Mouse (Mus musculus) G1E-ER4 (cell line): ENCODE measurements around the gene Gpt2. TPM values are rescaled to one million over a fixed set of nuclear protein-coding genes. Genes with fewer than 3 reads are reported as not detected.

Source experiments
- GATA1 ChIP-seq: IDR thresholded peaks from one replicate; pipeline ENCODE4 v1.8.0; 2012; ENCODE audit warnings: low read length, inconsistent platforms
- polyA plus RNA-seq: library from polyadenylated mRNA; stranded (reverse); fragments of >175 nt; gene quantifications from 2 replicates; pipeline ENCODE4 v1.2.3, GENCODE M21; 2012

Gpt2 gene
- not detected in 2 replicates for polyA plus RNA-seq

DNA sequence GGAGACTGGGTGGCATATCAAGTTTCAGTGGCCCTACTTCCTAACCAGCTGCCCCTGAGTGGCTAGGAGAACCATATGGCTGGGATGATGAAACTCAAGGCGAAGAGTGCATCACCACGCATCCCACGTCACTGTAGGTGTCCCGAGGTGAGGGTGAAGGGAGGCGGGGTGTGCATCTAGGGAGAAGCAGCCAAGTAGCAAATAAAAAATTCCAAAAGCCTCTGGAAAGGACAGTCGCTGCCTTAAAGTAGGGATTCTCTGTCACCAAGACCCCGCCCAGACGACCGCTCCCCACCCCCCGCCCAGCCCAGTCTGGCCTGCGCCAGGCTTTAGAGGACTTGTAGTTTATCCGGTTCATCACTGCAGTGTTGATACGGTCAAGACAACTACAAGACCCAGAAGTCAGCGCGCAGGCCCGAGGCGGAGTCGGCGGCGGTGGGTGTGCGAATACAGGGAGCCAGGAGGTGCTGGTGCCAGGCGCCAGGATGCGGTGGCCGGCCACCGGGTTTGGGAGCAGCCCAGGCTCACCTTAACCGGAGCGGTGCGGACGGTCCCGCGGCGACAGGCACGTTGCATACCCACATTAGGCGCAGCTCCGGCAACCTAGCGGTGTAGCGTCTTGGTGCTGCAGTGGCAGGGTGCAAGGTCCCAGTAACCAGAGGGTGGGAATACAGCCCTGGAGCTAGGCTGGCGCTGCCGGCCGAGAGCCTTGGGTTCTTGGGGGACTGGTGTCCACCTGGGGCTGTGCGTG is at the start of gene Gpt2:
Gene Gpt2, plus strand, starts transcription at position 452 of the 751 bp plus-strand sequence.
- TF ChIP-seq GATA1, result no peak

DNA sequence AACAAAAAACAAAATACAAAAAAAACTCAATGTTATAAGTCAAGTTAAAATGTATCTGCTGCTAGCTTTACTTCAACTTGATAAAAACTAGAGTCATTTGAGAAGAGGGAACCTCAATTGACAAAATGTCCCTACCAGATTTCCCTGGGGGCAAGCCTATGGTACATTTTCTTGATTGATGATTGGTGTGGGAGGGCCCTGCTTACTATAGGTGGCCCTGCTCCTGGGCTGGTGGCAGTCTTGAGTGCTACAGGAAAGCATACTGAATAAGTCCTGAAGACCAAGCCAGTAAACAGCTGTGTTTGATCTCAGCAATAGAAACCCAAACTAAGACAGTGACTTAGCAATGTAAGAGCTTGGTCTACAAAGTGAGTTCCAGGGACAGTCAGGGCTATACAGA is 48.3 kb upstream of the Gpt2 start:
- TF ChIP-seq GATA1, result no peak

DNA sequence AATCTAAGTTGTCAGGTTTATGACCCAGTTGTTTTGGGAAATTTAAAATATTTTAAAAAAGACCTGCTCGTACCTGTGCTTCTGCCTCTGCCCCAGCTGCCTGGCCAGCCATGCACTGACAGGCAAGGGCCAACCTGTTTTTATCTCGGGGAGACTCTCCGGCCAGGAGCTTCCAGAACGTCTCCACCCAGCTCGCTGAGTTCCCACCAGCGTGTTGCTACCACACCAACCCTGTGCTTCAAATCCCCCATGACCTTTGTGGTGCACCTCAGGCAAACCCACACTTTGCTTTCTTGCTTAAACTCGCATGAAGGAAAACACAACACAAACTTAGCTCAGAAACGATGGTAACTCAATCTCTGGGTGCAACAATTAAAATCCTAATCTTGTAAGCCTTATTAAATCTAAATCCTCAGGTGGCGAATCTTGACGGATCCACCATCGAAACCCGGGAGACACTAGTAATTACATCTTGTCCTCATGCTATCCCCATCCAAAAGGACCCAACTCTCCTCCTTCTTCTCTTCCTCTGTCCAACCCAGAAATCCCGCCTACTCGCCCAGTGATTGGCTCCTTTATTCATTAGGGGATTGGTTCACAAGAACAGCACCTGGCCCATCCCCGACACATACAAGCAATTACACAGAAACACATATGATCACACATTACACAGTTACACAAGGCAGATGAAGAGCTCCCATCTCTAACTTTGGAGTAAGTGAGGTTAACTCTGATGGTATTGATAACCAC is 46.3 kb upstream of the Gpt2 start:
- TF ChIP-seq GATA1, result no peak

DNA sequence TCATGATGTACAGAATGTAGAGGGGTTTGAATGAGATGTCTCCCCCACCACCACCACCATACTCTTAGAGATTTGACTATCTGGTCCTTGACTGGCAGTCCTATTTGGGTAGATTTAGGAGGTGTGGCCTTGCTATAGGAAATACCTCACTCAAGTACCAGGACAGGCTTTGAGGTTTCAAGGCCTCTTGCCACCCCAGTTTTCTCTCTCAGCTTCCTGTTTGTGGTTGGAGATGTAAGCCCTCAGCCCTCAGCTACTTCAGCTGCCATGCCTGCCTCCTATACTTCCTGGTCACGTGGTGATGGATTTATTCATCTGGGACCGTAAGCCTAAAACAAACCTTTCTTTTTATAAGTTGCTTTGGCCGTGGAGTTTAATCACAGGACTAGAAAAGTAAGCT is 42.0 kb upstream of the Gpt2 start:
- no peak for TF ChIP-seq GATA1

DNA sequence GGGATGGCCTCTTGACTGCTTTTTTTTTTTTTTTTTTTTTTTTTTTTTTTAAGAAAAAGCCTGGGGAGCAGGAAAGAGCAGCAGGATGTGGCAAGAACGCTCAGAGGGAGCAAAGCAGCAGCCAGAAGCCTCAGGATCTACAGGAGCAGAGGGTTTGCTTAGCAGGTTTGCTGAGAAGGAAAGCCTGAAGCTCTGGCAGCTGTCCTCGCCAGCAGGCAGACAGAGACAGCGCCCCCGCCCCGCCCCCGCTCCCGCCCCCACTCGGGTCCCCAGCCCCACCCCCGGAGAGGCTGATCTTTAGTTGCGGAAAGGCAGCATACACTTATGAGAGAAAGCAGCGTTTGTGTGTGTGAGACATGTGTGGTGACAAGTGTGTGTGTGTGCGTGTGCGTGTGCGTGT is 40.0 kb upstream of the Gpt2 start:
- no peak for TF ChIP-seq GATA1

DNA sequence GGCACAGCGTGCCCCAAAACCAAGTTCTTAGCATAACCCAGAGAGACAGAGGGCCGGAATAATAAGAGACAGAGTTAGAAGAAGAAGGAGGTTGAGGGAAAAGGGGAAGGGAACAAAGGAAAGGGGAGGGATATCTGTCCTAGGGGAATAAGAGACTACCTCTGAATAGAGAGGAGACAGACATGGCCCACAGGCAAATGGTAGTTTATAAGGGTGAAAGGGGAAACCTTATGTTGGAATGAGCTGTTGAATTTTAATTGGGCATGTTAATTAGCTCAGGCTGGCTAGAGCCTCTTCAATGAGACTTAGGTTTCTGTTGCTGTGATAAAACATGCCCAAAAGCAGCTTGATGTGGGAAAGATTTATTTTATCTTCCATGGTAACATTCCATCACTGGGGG is 39.1 kb upstream of the Gpt2 start:
- no peak for TF ChIP-seq GATA1

DNA sequence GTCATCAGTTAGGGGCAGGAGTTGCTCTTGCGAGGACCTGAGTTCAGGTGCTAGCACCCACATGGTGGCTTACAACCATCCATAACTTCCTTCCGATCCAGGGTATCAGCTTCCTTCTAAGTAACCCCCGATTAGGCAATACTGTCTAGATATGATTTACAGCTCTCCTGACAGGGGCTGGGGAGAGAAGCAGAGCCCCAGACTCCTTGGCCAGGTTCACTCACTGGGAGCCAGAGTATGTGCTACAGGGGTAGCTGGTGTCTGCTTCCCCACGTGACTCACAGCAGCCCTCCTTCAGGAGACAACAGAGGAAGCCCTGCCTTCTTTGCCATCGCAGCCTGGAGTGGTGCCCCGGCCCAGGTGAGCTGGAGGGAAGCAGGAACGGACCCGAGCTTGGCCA is 37.6 kb upstream of the Gpt2 start:
- TF ChIP-seq GATA1, result no peak

DNA sequence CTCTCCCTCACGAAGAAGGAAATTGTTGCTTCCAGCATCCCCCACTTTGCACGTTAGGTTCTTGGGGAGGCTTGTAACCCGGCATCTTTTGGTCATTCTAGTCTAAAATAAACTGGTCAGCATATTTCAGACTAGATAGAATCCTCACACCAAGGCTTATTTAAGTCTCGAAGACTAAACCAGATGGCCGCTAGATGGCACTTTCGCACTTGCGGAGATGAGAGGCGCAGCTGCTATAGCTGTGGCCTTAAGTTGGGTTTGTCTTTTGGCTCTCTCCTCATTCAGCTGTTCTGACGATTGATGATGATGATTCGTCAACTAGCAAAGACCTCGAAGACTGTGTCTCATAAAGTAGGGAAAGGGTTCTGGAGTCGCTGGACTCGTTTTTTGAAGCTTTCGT is 35.8 kb upstream of the Gpt2 start:
- TF ChIP-seq GATA1, result no peak

DNA sequence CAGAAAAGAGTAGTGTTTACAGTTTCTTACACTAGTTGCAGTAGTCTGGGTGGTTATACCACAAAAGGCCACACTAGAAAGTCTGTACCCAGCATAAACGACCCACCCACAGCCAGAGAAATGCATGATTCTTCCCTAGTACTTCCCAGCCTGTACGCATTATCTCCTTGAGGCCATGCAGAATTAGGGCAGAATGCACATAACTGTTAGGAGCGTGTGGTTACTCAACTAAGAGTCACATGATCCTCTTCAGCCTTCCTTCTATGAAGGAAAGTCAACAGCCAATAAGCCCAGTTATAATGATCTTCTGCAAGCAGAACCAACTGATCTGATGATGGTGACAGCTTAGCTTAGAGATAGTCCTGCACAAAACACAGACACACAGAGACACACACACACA is 32.8 kb upstream of the Gpt2 start:
- TF ChIP-seq GATA1, result no peak

DNA sequence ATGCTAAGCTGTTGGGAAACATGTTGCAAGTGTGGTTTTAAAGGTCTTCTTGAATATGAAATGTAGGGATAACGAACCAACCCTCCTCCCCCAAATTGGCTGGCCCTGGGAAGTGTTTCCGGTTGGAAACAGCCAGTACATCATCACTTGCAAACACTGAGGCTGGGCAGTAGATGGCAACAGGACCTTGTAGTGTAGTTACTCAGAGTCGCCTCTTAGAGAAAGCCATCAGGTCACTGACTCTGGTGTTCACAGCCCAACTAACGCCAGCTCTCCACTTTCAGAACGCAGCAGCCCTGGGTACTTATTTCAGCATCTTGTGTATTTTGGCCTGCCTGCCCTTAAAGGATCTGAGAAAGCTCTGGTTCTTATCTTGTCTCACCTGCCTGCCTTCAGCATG is 31.6 kb upstream of the Gpt2 start:
- no peak for TF ChIP-seq GATA1

DNA sequence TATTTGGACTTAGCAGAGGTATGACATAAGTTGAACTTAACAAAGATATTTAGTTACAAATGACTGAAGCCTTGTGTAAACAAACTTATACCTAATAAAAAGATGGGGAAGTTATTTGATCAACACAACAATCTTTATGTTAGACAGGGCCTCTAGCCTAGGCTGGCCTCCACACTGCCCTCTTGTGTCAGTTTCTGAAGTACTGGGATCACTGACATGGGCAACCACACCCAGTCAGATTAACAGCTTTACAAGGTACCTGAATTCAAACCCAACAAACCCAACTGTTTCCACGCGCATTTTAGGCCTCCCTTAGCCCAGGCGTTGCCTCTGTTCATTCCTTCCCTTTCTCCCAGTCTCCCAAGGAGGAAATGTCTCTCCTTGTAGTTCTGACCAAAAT is 31.0 kb upstream of the Gpt2 start:
- TF ChIP-seq GATA1, result no peak

DNA sequence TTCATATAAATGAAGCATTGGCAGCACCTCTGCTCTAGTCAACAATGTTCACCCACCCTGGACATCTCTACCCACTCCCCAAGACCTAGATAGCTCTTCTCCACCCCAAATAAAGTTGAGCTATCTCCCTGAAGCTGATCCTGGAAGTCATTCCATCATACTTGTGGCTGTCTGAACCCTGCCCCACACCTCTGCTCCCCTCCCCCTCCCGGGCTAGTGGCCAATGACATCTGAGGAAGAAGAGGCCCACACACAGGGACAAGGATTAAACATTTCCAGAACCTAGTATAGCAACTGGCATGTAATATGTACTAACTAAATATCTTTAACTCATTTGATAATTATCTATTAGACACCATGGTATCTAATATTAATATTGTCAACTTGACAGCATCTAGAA is 29.9 kb upstream of the Gpt2 start:
- TF ChIP-seq GATA1, result no peak

DNA sequence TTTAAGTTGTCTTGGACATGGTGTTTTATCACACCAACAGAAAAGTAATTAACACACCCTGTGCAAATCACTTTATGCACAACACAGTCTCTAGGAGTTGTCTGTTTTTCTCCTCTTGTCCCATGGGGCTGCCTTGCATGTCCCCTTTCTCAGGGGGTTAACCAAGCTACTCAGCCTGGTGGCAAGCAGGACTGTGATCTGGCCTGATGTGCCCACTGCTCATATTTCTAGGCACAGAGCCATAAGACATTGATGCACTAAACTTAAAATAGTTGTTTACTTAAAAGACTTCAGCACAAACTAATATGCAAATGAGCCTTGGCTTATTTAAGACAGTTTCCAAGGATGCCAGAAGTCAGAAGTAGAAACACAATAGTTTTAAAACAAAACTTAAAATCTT is 28.1 kb upstream of the Gpt2 start:
- TF ChIP-seq GATA1, result no peak

DNA sequence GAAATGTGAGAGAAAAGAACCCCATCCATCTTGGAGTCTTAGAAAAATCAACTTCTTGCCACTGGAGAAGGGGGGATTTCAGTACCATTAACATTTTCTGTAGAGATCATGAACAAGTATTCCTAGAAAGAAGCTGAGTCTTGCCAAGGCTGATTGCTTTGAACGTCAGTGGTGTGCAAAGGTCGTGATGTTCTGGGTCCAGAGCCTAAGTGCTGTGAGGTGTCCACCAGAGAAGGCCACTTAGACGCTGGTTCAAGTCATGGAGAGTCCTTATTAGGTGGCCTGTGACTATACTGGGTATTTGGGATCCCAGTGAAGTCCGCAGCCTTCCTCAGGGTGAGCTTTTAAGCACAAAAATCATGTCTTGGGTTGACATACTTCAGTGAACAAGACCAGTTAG is 26.3 kb upstream of the Gpt2 start:
- TF ChIP-seq GATA1, result no peak

DNA sequence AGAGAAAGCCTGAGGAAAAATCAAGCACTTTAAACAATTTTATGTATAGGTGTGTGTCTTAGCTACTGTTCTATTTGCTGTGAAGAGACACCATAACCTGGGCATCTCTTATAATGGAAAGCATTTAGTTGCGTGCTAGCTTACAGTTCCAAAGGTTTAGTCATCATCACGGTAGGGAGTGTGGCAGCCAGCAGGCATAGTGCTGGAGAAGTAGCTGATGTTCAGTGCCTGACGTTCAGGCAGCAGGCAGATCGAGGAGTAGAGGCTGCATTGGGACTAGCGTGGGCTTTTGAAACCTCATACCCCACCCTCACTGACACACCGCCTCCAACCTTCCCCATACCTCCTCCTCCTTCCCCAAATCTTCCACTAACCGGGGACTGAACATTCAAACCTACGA is 21.6 kb upstream of the Gpt2 start:
- no peak for TF ChIP-seq GATA1

DNA sequence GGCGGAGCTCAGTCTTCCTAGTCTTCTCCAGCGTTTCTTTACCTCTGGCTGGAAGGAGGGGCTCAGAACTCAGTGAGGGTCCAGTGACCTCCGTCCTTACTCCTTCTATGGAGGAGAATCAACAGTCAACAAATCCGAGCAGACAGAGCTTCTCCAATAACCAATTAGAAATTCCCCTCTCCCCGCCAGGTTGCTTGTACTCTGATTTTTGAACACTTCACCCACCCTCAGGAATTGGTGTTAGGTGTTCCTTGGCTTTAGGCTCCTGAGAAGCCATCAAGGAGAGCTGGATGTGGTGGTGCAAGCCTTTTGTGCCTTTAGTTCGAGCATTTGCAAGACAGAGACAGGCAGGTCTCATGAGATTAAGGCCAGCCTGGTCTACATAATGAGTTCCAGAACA is 19.6 kb upstream of the Gpt2 start:
- TF ChIP-seq GATA1, result no peak

DNA sequence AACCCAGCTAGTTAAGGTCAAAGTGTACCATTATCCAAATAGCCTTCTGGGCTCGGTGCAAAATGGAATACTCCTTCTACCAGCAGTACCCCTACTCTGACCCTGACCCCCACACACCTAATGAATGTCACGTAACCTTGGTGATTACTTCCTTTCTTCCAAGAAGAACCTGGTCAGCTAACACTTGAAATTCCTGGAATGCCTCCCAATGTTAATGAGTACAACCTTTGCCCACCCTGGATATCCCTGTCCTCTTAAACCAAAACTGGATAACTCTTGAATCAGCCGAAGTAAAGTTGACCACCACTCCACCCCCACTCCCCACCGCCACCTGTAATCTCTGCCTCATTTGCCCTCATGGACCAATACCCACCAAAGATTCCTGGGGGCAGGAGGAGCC is 19.1 kb upstream of the Gpt2 start:
- TF ChIP-seq GATA1, result no peak
